Mouse (Mus musculus) intestine, postnatal 0 days (tissue): Measurements from ENCODE around the gene Bsn. TPM values are rescaled to one million over a fixed set of nuclear protein-coding genes. Genes with fewer than 3 reads are reported as not detected.

Experiments
- ATAC-seq: fragments of 200-750 bp; cut with Nextera tagmentation; 2 replicates; pipeline ENCODE4 v1.8.0; 2017; ENCODE audit warnings: mild to moderate bottlenecking, moderate TSS enrichment, moderate library complexity
- H3K27ac ChIP-seq: fragments of 300-500 bp; sonication (generic); 2 replicates; pipeline ENCODE4 v1.5.1; 2014; ENCODE audit warnings: mild to moderate bottlenecking, low read depth, low read length, moderate library complexity
- H3K27me3 ChIP-seq: fragments of 300-500 bp; sonication (generic); replicated peaks from 2 replicates; pipeline ENCODE4 v1.6.1; 2014; ENCODE audit warnings: low read length, mixed read lengths; ENCODE audit not compliant: control insufficient read depth, insufficient read depth
- H3K36me3 ChIP-seq: fragments of 300-500 bp; sonication (generic); 2 replicates; pipeline ENCODE4 v1.6.1; 2014; ENCODE audit warnings: mild to moderate bottlenecking, moderate library complexity; ENCODE audit not compliant: control insufficient read depth, insufficient read depth
- H3K4me1 ChIP-seq: fragments of 300-500 bp; sonication (generic); replicated peaks from 2 replicates; pipeline ENCODE4 v1.6.1; 2014; ENCODE audit warnings: antibody characterized with exemption, low read length, mixed read lengths; ENCODE audit not compliant: control insufficient read depth, insufficient read depth
- H3K4me2 ChIP-seq: fragments of 300-500 bp; sonication (generic); replicated peaks from 2 replicates; pipeline ENCODE4 v1.6.1; 2014; ENCODE audit warnings: low read depth, mild to moderate bottlenecking, moderate library complexity
- H3K4me3 ChIP-seq: fragments of 300-500 bp; sonication (generic); 2 replicates; pipeline ENCODE4 v1.5.1; 2014; ENCODE audit warnings: low read depth, low read length
- H3K9ac ChIP-seq: fragments of 300-500 bp; sonication (generic); 2 replicates; pipeline ENCODE4 v1.6.1; 2014; ENCODE audit warnings: mild to moderate bottlenecking, low read depth, low read length
- H3K9me3 ChIP-seq: fragments of 300-500 bp; sonication (generic); 2 replicates; pipeline ENCODE4 v1.6.1; 2016; ENCODE audit warnings: mixed run types; ENCODE audit not compliant: control insufficient read depth
- CTCF ChIP-seq: sonication (generic); IDR thresholded peaks from 2 replicates; pipeline ENCODE4 v1.5.1; 2016; ENCODE audit warnings: low read depth, mild to moderate bottlenecking, control low read depth, antibody characterized with exemption, moderate library complexity
- WGBS: fragments of 180-500 bp; shearing (Covaris S2); extraction: QIAGEN DNeasy Blood & Tissue Kit; methylation state at CpG from one replicate; pipeline ENCODE4 v1.1.7; 2014; 5-methylcytosine and 5-hydroxymethylcytosine counted together
- microRNA-seq: library from miRNA; unstranded; fragments of <30 nt; microRNA quantifications from one replicate; pipeline ENCODE4, GENCODE M21; 2016
- polyA plus RNA-seq: library from polyadenylated mRNA; unstranded; fragments of >200 nt; fragmentation: Nextera tagmentation; extraction: Ambion mirVana; gene quantifications from 2 replicates; pipeline ENCODE4 v1.2.1, GENCODE M21; 2015

Bsn gene
- polyA plus RNA-seq, 1 experiment from 2014 or later, result 1.6 TPM

- H3K4me1 ChIP-seq, result peaks cover 15% of the 10 kb centered on the region; the same call in 1 of the 2 replicates
- no peaks in the 10 kb centered on the region for H3K9me3 ChIP-seq
- no peak overlapping the region for H3K4me2 ChIP-seq
- WGBS, result 85% methylated on average over 4 of the region's 4 CpGs
- no peaks in the 10 kb centered on the region for H3K27me3 ChIP-seq
- no peak overlapping the region for H3K4me3 ChIP-seq
- no peak for ATAC-seq
- TF ChIP-seq CTCF, result no peak
- H3K27ac ChIP-seq, result no peak overlapping the region
- H3K36me3 ChIP-seq, result peaks cover 52% of the 10 kb centered on the region
- 0 out of 2 replicates have a peak overlapping the region, but pooled peaks have one; percentile 3 for H3K9ac ChIP-seq
These were observed 143.6 kb downstream of the Bsn start for GRCm38 (mm10) chr9:108046582-108046981.

Small RNA genes lying within 50 kb of the gene (microRNA-seq; reads per million reads assigned to microRNA genes)
- gene Gm47303 (not detected), gene Mir7088 (not detected)

Other genes with a start within 250 kb of the Bsn start
- 3.2 and 3.7 TPM in 2 replicates for gene Traip, start 240.2 kb downstream of the Bsn start, polyA plus RNA-seq
- 43.8 and 50.6 TPM in 2 replicates for gene Uba7, start 214.9 kb downstream of the Bsn start, polyA plus RNA-seq
- 0.39 and 0.88 TPM in 2 replicates for gene Gm20661, start 207.3 kb downstream of the Bsn start, polyA plus RNA-seq
- gene Inka1, start 204.5 kb downstream of the Bsn start, polyA plus RNA-seq, result 17.3 and 19.4 TPM in 2 replicates
- gene Cdhr4, start 197.9 kb downstream of the Bsn start, polyA plus RNA-seq, result 1.6 and 2.0 TPM in 2 replicates
- gene Gm20662, start 194.0 kb downstream of the Bsn start, polyA plus RNA-seq, result 0.43 TPM in 1 of 2 replicates, not detected in the other
- gene Ip6k1, start 187.9 kb downstream of the Bsn start, polyA plus RNA-seq, result 27.9 and 30.5 TPM in 2 replicates
- gene Gmppb, start 141.1 kb downstream of the Bsn start, polyA plus RNA-seq, result 146 and 154 TPM in 2 replicates
- gene Amigo3, start 137.2 kb downstream of the Bsn start, polyA plus RNA-seq, result 4.4 and 4.8 TPM in 2 replicates
- 0.78 and 0.84 TPM in 2 replicates for gene Mst1, start 109.9 kb downstream of the Bsn start, polyA plus RNA-seq
- gene Rnf123, start 107.0 kb downstream of the Bsn start, polyA plus RNA-seq, result 17.2 and 18.2 TPM in 2 replicates
- 82.6 and 98.4 TPM in 2 replicates for gene Apeh, start 95.8 kb downstream of the Bsn start, polyA plus RNA-seq
- 42.9 and 44.6 TPM in 2 replicates for gene Dag1, start 73.6 kb upstream of the Bsn start, polyA plus RNA-seq
- 12.4 and 15.6 TPM in 2 replicates for gene Nicn1, start 100.0 kb upstream of the Bsn start, polyA plus RNA-seq
- gene Amt, start 106.5 kb upstream of the Bsn start, polyA plus RNA-seq, result 4.5 and 4.8 TPM in 2 replicates
- 313 and 315 TPM in 2 replicates for gene Rhoa, start 115.7 kb upstream of the Bsn start, polyA plus RNA-seq
- 48.6 and 50.4 TPM in 2 replicates for gene Tcta, start 115.8 kb upstream of the Bsn start, polyA plus RNA-seq
- 997 and 1,037 TPM in 2 replicates for gene Gpx1, start 148.5 kb upstream of the Bsn start, polyA plus RNA-seq
- 44.9 and 45.2 TPM in 2 replicates for gene Usp4, start 157.5 kb upstream of the Bsn start, polyA plus RNA-seq
- gene 1700102P08Rik, start 202.4 kb upstream of the Bsn start, polyA plus RNA-seq, result 0.14 TPM in 1 of 2 replicates, not detected in the other
- 0.29 TPM in 2 replicates for gene Ccdc36, start 238.1 kb upstream of the Bsn start, polyA plus RNA-seq
- not detected in 2 replicates for gene BC048562, start 246.1 kb upstream of the Bsn start, polyA plus RNA-seq